Mouse (Mus musculus) right cerebral cortex, postnatal 36 days (tissue): Measurements from ENCODE around the gene Echdc3.

Source experiments
- DNase-seq, 2 experiments: peaks; one replicate each; pipeline ENCODE4 v3.0.0; 2022; ENCODE audit warnings: low spot score in 2 of 2, mixed read lengths in 1 of 2

Gene Echdc3

GRCm38 (mm10) chr2:6168560-6168959 is 44.3 kb downstream of the Echdc3 start:
- no peak for DNase-seq

GRCm38 (mm10) chr2:6167843-6168558 is 44.8 kb downstream of the Echdc3 start:
- DNase-seq, result peak; percentile 55 to 66

- no peak for DNase-seq
Measured at GRCm38 (mm10) chr2:6165771-6166170, 47.1 kb downstream of the Echdc3 start.

- DNase-seq, result no peak
Measured at GRCm38 (mm10) chr2:6164606-6165290, 48.1 kb downstream of the Echdc3 start.

GRCm38 (mm10) chr2:6162366-6163040 is 50.3 kb downstream of the Echdc3 start:
- no peak for DNase-seq

GRCm38 (mm10) chr2:6159735-6160134 is 53.1 kb downstream of the Echdc3 start:
- DNase-seq, result no peak

- no peak for DNase-seq
Measured at GRCm38 (mm10) chr2:6159219-6159618, 53.6 kb downstream of the Echdc3 start.

- DNase-seq, result no peak
Measured at GRCm38 (mm10) chr2:6157635-6158034, 55.2 kb downstream of the Echdc3 start.

GRCm38 (mm10) chr2:6157208-6157607 is 55.6 kb downstream of the Echdc3 start:
- DNase-seq, result no peak

- DNase-seq, result no peak
Measured at GRCm38 (mm10) chr2:6149801-6150200, 63.0 kb downstream of the Echdc3 start.

- no peak for DNase-seq
Measured at GRCm38 (mm10) chr2:6146901-6147300, 65.9 kb downstream of the Echdc3 start.

- DNase-seq, result no peak
Measured at GRCm38 (mm10) chr2:6146257-6146656, 66.6 kb downstream of the Echdc3 start.

GRCm38 (mm10) chr2:6145611-6146010 is 67.2 kb downstream of the Echdc3 start:
- DNase-seq, result no peak

GRCm38 (mm10) chr2:6142915-6143654 is 69.7 kb downstream of the Echdc3 start:
- peak in 1 of 2 experiments; percentile 7 for DNase-seq

GRCm38 (mm10) chr2:6140572-6141161 is 72.2 kb downstream of the Echdc3 start:
- DNase-seq, result no peak
